Mouse (Mus musculus) ES-E14 (cell line): ENCODE results near the gene Akap12. TPM values are rescaled to one million over a fixed set of nuclear protein-coding genes. Genes with fewer than 3 reads are reported as not detected.

Experiments
- DNase-seq: peaks from one replicate; pipeline ENCODE4 v3.0.0-alpha.2; 2013; ENCODE audit warnings: low read depth, low spot score
- H3K27ac ChIP-seq: 2 replicates; pipeline ENCODE4 v1.5.1; 2012; ENCODE audit warnings: low read depth, mild to moderate bottlenecking, low read length, moderate library complexity, mixed read lengths; ENCODE audit not compliant: poor library complexity, insufficient read depth, severe bottlenecking
- H3K36me3 ChIP-seq: 2 replicates; pipeline ENCODE4 v1.6.1; 2012; ENCODE audit warnings: mild to moderate bottlenecking, low read length, moderate library complexity, mixed read lengths; ENCODE audit not compliant: control insufficient read depth, poor library complexity, insufficient read depth, severe bottlenecking
- H3K4me1 ChIP-seq, 2 experiments: fragments of 150-350 bp in 1 of 2; sonication (generic) in 1 of 2; 2 replicates each; pipeline ENCODE4 v1.6.1; 2012; ENCODE audit warnings: low read length in 2 of 2, mild to moderate bottlenecking in 1 of 2, mixed read lengths in 1 of 2; ENCODE audit not compliant: control insufficient read depth in 2 of 2, insufficient read depth in 2 of 2, poor library complexity in 1 of 2
- H3K4me3 ChIP-seq, 2 experiments: fragments of 150-350 bp in 1 of 2; sonication (generic) in 1 of 2; 2 replicates each; pipeline ENCODE4 v1.5.1; 2012; ENCODE audit warnings: low read length in 2 of 2, low read depth in 1 of 2, mild to moderate bottlenecking in 1 of 2, mixed read lengths in 1 of 2; ENCODE audit not compliant: insufficient read depth in 1 of 2, poor library complexity in 1 of 2, severe bottlenecking in 1 of 2
- H3K9ac ChIP-seq: 2 replicates; pipeline ENCODE4 v1.6.1; 2012; ENCODE audit warnings: low read depth, mild to moderate bottlenecking, low read length, mixed read lengths; ENCODE audit not compliant: poor library complexity, insufficient read depth, severe bottlenecking
- H3K9me3 ChIP-seq: fragments of 150-350 bp; sonication (generic); 2 replicates; pipeline ENCODE4 v1.6.1; 2012; ENCODE audit warnings: low read depth, mild to moderate bottlenecking, low read length; ENCODE audit not compliant: control insufficient read depth, insufficient read depth
- CHD2 ChIP-seq: IDR thresholded peaks from 2 replicates; pipeline ENCODE4 v1.6.1; 2014; ENCODE audit warnings: mild to moderate bottlenecking, low read depth, low read length, inconsistent platforms
- HCFC1 ChIP-seq: IDR thresholded peaks from 2 replicates; pipeline ENCODE4 v1.6.1; 2012; ENCODE audit warnings: low read length, inconsistent platforms, borderline replicate concordance; ENCODE audit not compliant: insufficient read depth
- MAFK ChIP-seq: IDR thresholded peaks from 2 replicates; pipeline ENCODE4 v1.6.1; 2014; ENCODE audit warnings: mild to moderate bottlenecking, low read depth, low read length, inconsistent platforms; ENCODE audit not compliant: insufficient read depth
- ZC3H11A ChIP-seq: IDR thresholded peaks from 2 replicates; pipeline ENCODE4 v1.6.1; 2012; ENCODE audit warnings: low read depth, mild to moderate bottlenecking, inconsistent platforms, low read length, borderline replicate concordance
- ZNF384 ChIP-seq: IDR thresholded peaks from 2 replicates; pipeline ENCODE4 v1.6.1; 2012; ENCODE audit warnings: low read depth, low read length, inconsistent platforms
- in situ Hi-C, 2 experiments: fragments of 600-800 bp; cut with MboI; formaldehyde crosslinking; loops; one replicate each; pipeline ENCODE4 v1.15.1; 2025; ENCODE audit warnings: low sequenced_read_pairs in 2 of 2, inconsistent platforms in 1 of 2; ENCODE audit not compliant: unreplicated experiment in 2 of 2
- total RNA-seq: library from RNA; depleted of rRNA; stranded (reverse); fragments of 300-350 nt; gene quantifications from 2 replicates; pipeline ENCODE4 v1.2.3, GENCODE M21; 2012

Akap12 gene
- total RNA-seq, 1 experiment, result 346 TPM

GRCm38 (mm10) chr10:4293418-4293817, 27.2 kb downstream of the Akap12 start:
- no peak for DNase-seq
- no peak overlapping the region for H3K9ac ChIP-seq
- in situ Hi-C loops, result no loop called here
- TF ChIP-seq ZNF384, result no peak
- no peak for TF ChIP-seq HCFC1
- no peak for TF ChIP-seq MAFK
- TF ChIP-seq ZC3H11A, result no peak
- no peak for TF ChIP-seq CHD2
- peaks cover 7% of the 10 kb centered on the region; the same call in 1 of the 2 replicates for H3K36me3 ChIP-seq
- H3K4me3 ChIP-seq, result no peak overlapping the region
- H3K9me3 ChIP-seq, result no peaks in the 10 kb centered on the region
- H3K27ac ChIP-seq, result no peak overlapping the region
- peaks cover under 1 to 19% of the 10 kb centered on the region in 2 experiments; a peak in 3 of 4 replicates for H3K4me1 ChIP-seq

- peaks cover 7% of the 10 kb centered on the region; the same call in 1 of the 2 replicates for H3K36me3 ChIP-seq
- H3K27ac ChIP-seq, result no peak overlapping the region
- in situ Hi-C loops, result no loop called here
- TF ChIP-seq HCFC1, result no peak
- TF ChIP-seq ZC3H11A, result no peak
- H3K9ac ChIP-seq, result no peak overlapping the region
- DNase-seq, result no peak
- H3K4me3 ChIP-seq, result no peak overlapping the region
- peaks cover 7 to 12% of the 10 kb centered on the region in 2 experiments for H3K4me1 ChIP-seq
- H3K9me3 ChIP-seq, result no peaks in the 10 kb centered on the region
Measured at GRCm38 (mm10) chr10:4303558-4303957, 37.4 kb downstream of the Akap12 start.

GRCm38 (mm10) chr10:4323885-4324284, 57.7 kb downstream of the Akap12 start:
- no peak overlapping the region for H3K4me3 ChIP-seq
- peaks cover 0 to 2% of the 10 kb centered on the region in 2 experiments; a peak in 2 of 4 replicates for H3K4me1 ChIP-seq
- in situ Hi-C loops, result no loop called here
- H3K27ac ChIP-seq, result no peak overlapping the region
- no peaks in the 10 kb centered on the region for H3K9me3 ChIP-seq
- no peak overlapping the region for H3K9ac ChIP-seq
- TF ChIP-seq MAFK (no peak), CHD2 (no peak), ZNF384 (no peak), ZC3H11A (no peak), HCFC1 (no peak)
- H3K36me3 ChIP-seq, result peaks cover 25% of the 10 kb centered on the region
- no peak for DNase-seq

GRCm38 (mm10) chr10:4325562-4325961, 59.4 kb downstream of the Akap12 start:
- in situ Hi-C loops, result no loop called here
- no peak overlapping the region for H3K27ac ChIP-seq

GRCm38 (mm10) chr10:4327716-4328115, 61.5 kb downstream of the Akap12 start:
- Histone ChIP-seq H3K4me3 (no peak overlapping the region), H3K9ac (no peak overlapping the region), H3K36me3 (peaks cover 10% of the 10 kb centered on the region), H3K9me3 (no peaks in the 10 kb centered on the region), H3K27ac (no peak overlapping the region), H3K4me1 (peaks cover under 1 to 7% of the 10 kb centered on the region in 2 experiments; a peak in 2 of 4 replicates)
- no peak for DNase-seq
- in situ Hi-C loops, result no loop called here
- no peak for TF ChIP-seq HCFC1
- TF ChIP-seq MAFK, result no peak
- no peak for TF ChIP-seq CHD2
- no peak for TF ChIP-seq ZC3H11A
- TF ChIP-seq ZNF384, result no peak

More at GRCm38 (mm10) chr10:4325562-4325961, 59.4 kb downstream of the Akap12 start:
- Histone ChIP-seq H3K36me3 (peaks cover 23% of the 10 kb centered on the region), H3K4me3 (no peak overlapping the region), H3K9me3 (no peaks in the 10 kb centered on the region), H3K4me1 (peaks cover 0 to 2% of the 10 kb centered on the region in 2 experiments; a peak in 2 of 4 replicates), H3K9ac (no peak overlapping the region)
- DNase-seq, result no peak
- TF ChIP-seq CHD2, result no peak
- no peak for TF ChIP-seq MAFK
- TF ChIP-seq ZC3H11A, result no peak
- TF ChIP-seq ZNF384, result no peak
- TF ChIP-seq HCFC1, result no peak
